In the genomic region with DNA sequence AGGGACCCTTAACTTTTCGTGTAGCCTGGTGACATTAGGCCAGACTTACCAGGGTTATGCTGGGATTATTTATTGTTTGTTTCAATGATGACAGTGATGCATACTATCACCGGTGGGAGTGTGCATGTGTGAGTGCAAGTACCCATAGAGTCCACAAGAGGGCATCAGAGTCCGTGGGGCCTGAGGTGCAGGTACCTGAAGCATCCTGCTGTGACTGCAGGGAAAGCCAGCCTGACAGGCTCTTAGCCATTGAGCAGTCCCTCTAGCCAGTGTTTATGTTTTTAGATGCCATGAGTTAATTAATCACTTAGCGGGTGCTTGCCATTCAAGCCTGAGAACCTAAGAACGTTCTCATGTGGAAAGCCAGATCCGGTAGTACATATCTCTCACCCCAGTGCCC, we compare ENCODE assay signal across 16 mouse cellular contexts.
A peak's percentile ranks its signal among the peaks of the same experiment; 100 is the strongest.
DNase-seq lines count a peak whose midpoint lies in the region; ATAC-seq and TF ChIP-seq lines count a peak whose summit lies in the region.
"Had no signal": no experiment of that assay in that cellular context is flagged by ENCODE, and none has a peak within 500 bp of the region (broad histone marks: within the 10 kb centered on the region; RNA-seq: fewer than 3 reads in every experiment).

No protein-coding gene starts in this region.

- no peak overlapping the region for H3K9ac ChIP-seq in liver, postnatal 0 days (replicated peaks)
- no peak overlapping the region for H3K9ac ChIP-seq in liver, embryonic 11.5 days (ENCODE audit: low read depth, low read length)
- H3K9ac ChIP-seq in ES-Bruce4 (ENCODE audit: low read depth, poor library complexity, severe bottlenecking) = no peak overlapping the region

- H3K4me1 ChIP-seq in cerebellum, adult 2 months (ENCODE audit: control insufficient read depth, insufficient read depth, low read length) = peaks cover 5% of the 10 kb centered on the region; the same call in 1 of the 2 replicates
- H3K4me1 ChIP-seq in liver, postnatal 0 days (ENCODE audit: insufficient read depth) = peaks cover 4% of the 10 kb centered on the region
- 0 out of 2 replicates have a peak, but pooled peaks cover 6% of the 10 kb centered on the region for H3K4me1 ChIP-seq in liver, embryonic 11.5 days (replicated peaks; ENCODE audit: control insufficient read depth, insufficient read depth, low read length)
- peaks cover 1% of the 10 kb centered on the region for H3K4me1 ChIP-seq in ES-Bruce4 (ENCODE audit: control insufficient read depth, insufficient read depth, low read length)

- no peak for ATAC-seq in cerebellum, adult (ENCODE audit: insufficient number of reproducible peaks, low FRiP score, low TSS enrichment)
- no peak for ATAC-seq in liver, postnatal 0 days
- no peak for ATAC-seq in liver, embryonic 11.5 days (replicated peaks; ENCODE audit: low FRiP score)
- 0 out of 2 replicates have a peak, but pooled peaks have one; percentile 45 for ATAC-seq in erythroid progenitor cell, adult 5-6 weeks (replicated peaks; ENCODE audit: low FRiP score, poor library complexity, severe bottlenecking)
- ATAC-seq: intestine, embryonic 16.5 days had no signal

- no peak for DNase-seq in cerebellum, adult 2 months
- DNase-seq in liver, postnatal 0 days = no peak
- no peak for DNase-seq in liver, embryonic 11.5 days (ENCODE audit: low spot score)
- no peak for DNase-seq in cerebellum, adult 18-20 months
- DNase-seq in lung, postnatal 10 days = no peak
- DNase-seq: adrenal gland, adult 2 months; cerebellum, adult 9-11 months; gastrocnemius, postnatal 10 days; heart, postnatal 10 days; layer of hippocampus, postnatal 36 days; right cerebral cortex, postnatal 14 days had no signal

- no peaks in the 10 kb centered on the region for H3K9me3 ChIP-seq in liver, postnatal 0 days (ENCODE audit: low read length)
- H3K9me3 ChIP-seq in liver, embryonic 11.5 days (ENCODE audit: control insufficient read depth, low read length) = no peaks in the 10 kb centered on the region
- H3K9me3 ChIP-seq in ES-Bruce4 (replicated peaks; ENCODE audit: control insufficient read depth, insufficient read depth, low read length, poor library complexity, severe bottlenecking) = no peaks in the 10 kb centered on the region

- H3K27ac ChIP-seq in cerebellum, adult 2 months (ENCODE audit: insufficient read depth, low read length) = no peak overlapping the region
- H3K27ac ChIP-seq in liver, postnatal 0 days (ENCODE audit: low read depth) = no peak overlapping the region
- no peak overlapping the region for H3K27ac ChIP-seq in liver, embryonic 11.5 days (ENCODE audit: low read depth, low read length)
- H3K27ac ChIP-seq in ES-Bruce4 (ENCODE audit: insufficient read depth, low read length) = no peak overlapping the region

- no peak overlapping the region for H3K4me3 ChIP-seq in cerebellum, adult 2 months (replicated peaks; ENCODE audit: insufficient read depth, low read depth, low read length)
- H3K4me3 ChIP-seq in liver, postnatal 0 days (ENCODE audit: low read depth, low read length) = no peak overlapping the region
- H3K4me3 ChIP-seq in liver, embryonic 11.5 days (ENCODE audit: low read depth, low read length) = no peak overlapping the region
- H3K4me3 ChIP-seq in ES-Bruce4 (ENCODE audit: low read depth, low read length) = no peak overlapping the region
- H3K4me3 ChIP-seq: erythroblast, embryonic 14.5 days had no signal

- TF ChIP-seq CTCF in cerebellum, adult 2 months (IDR thresholded peaks at IDR 0.05; ENCODE audit: borderline replicate concordance, insufficient read depth, low read depth, low read length) = peak; percentile 41; the same call in 1 of the 2 replicates
- TF ChIP-seq CTCF in liver, postnatal 0 days (IDR thresholded peaks at IDR 0.05; ENCODE audit: low read depth) = peak; percentile 66
- peak; percentile 78 for TF ChIP-seq CTCF in ES-Bruce4 (IDR thresholded peaks at IDR 0.05; ENCODE audit: low read depth, low read length)

- H3K36me3 ChIP-seq in liver, postnatal 0 days (replicated peaks; ENCODE audit: insufficient read depth, low read length) = no peaks in the 10 kb centered on the region
- H3K36me3 ChIP-seq in liver, embryonic 11.5 days (ENCODE audit: control insufficient read depth, insufficient read depth, low read length) = no peaks in the 10 kb centered on the region
- no peaks in the 10 kb centered on the region for H3K36me3 ChIP-seq in ES-Bruce4 (ENCODE audit: control insufficient read depth, insufficient read depth, low read length, poor library complexity, severe bottlenecking)

- no peak overlapping the region for H3K4me2 ChIP-seq in liver, postnatal 0 days (ENCODE audit: low read depth, low read length)
- no peak overlapping the region for H3K4me2 ChIP-seq in liver, embryonic 11.5 days

- WGBS in cerebellum, adult 2 months = 82% methylated on average over 6 of the region's 6 CpGs
- WGBS in liver, postnatal 0 days (ENCODE audit: insufficient replicate concordance) = 89% methylated on average over 6 of the region's 6 CpGs
- WGBS in liver, embryonic 11.5 days = 80% methylated on average over 6 of the region's 6 CpGs

- no peak for TF ChIP-seq EP300 in liver, postnatal 0 days (IDR thresholded peaks at IDR 0.05; ENCODE audit: low read depth)
- TF ChIP-seq EP300 in ES-Bruce4 (IDR thresholded peaks at IDR 0.05; ENCODE audit: insufficient read depth, low read depth, low read length) = no peak

- H3K27me3 ChIP-seq in cerebellum, adult 2 months (ENCODE audit: control insufficient read depth, insufficient read depth, low read length) = no peaks in the 10 kb centered on the region
- no peaks in the 10 kb centered on the region for H3K27me3 ChIP-seq in liver, postnatal 0 days (ENCODE audit: insufficient read depth, low read length)
- no peaks in the 10 kb centered on the region for H3K27me3 ChIP-seq in liver, embryonic 11.5 days (replicated peaks; ENCODE audit: control insufficient read depth, insufficient read depth, low read length)
- H3K27me3 ChIP-seq in ES-Bruce4 (ENCODE audit: control insufficient read depth, insufficient read depth, low read length, poor library complexity, severe bottlenecking) = no peaks in the 10 kb centered on the region

- no peak for TF ChIP-seq POLR2A in cerebellum, adult 2 months (IDR thresholded peaks at IDR 0.05; ENCODE audit: borderline replicate concordance, insufficient read depth, low read length)
- TF ChIP-seq POLR2A in ES-Bruce4 (IDR thresholded peaks at IDR 0.05; ENCODE audit: insufficient read depth, low read length) = no peak
